In the genomic region with DNA sequence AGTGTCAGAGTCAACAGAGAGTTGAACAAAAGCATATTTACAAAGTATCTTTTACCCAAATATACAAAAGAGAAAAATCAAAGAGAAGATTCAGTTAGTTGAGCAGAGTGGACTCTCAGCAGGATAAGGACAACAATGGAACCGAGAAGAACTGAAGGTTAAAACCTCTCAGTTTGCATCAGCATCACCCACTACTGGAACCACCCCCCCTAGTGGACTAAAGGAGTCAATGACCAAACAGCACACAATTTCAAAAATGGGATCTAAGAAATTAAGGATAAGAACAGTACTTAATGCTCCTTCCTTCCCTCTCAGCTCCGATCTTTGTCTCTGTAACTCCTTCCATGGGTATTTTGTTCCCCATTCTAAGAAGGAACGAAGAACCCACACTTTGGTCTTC, we compare ENCODE assay signal across 17 mouse cellular contexts.
DNase-seq lines count a peak whose midpoint lies in the region; ATAC-seq and TF ChIP-seq lines count a peak whose summit lies in the region.
"Had no signal": no experiment of that assay in that cellular context is flagged by ENCODE, and none has a peak within 500 bp of the region (broad histone marks: within the 10 kb centered on the region; RNA-seq: fewer than 3 reads in every experiment).

No protein-coding gene starts in this region.

- no peak overlapping the region for H3K9ac ChIP-seq in heart, adult 2 months (ENCODE audit: low read depth, low read length)
- H3K9ac ChIP-seq in lung, postnatal 0 days (replicated peaks; ENCODE audit: low read depth): no peak overlapping the region
- no peak overlapping the region for H3K9ac ChIP-seq in stomach, postnatal 0 days (ENCODE audit: low read length)
- H3K9ac ChIP-seq: liver, embryonic 13.5 days; midbrain, embryonic 15.5 days; neural tube, embryonic 13.5 days had no signal

- no peak for ATAC-seq in lung, postnatal 0 days
- no peak for ATAC-seq in stomach, postnatal 0 days (ENCODE audit: low FRiP score, low TSS enrichment)
- ATAC-seq: intestine, embryonic 16.5 days; midbrain, embryonic 15.5 days had no signal

- no peak overlapping the region for H3K4me2 ChIP-seq in lung, postnatal 0 days (replicated peaks; ENCODE audit: low read depth, low read length)
- H3K4me2 ChIP-seq in stomach, postnatal 0 days (replicated peaks; ENCODE audit: low read depth): no peak overlapping the region
- H3K4me2 ChIP-seq: liver, embryonic 13.5 days; midbrain, embryonic 15.5 days; neural tube, embryonic 13.5 days had no signal

- TF ChIP-seq POLR2A in heart, adult 2 months (IDR thresholded peaks at IDR 0.05; ENCODE audit: insufficient read depth, low read depth, low read length): no peak

- intact Hi-C loops in heart, adult 2 months (cut with DNase I): no loop called here

- H3K36me3 ChIP-seq in heart, adult 2 months (ENCODE audit: control insufficient read depth, insufficient read depth, low read length): peaks cover 3% of the 10 kb centered on the region; the same call in 1 of the 2 replicates
- H3K36me3 ChIP-seq in heart, embryonic 10.5 days: no peaks in the 10 kb centered on the region; the same call in 1 of the 2 replicates
- no peaks in the 10 kb centered on the region for H3K36me3 ChIP-seq in lung, postnatal 0 days (ENCODE audit: insufficient read depth, low read length)
- no peaks in the 10 kb centered on the region for H3K36me3 ChIP-seq in stomach, postnatal 0 days (ENCODE audit: control insufficient read depth, insufficient read depth, low read length)
- H3K36me3 ChIP-seq: midbrain, embryonic 15.5 days; neural tube, embryonic 13.5 days had no signal

- H3K79me2 ChIP-seq in heart, adult 2 months (replicated peaks; ENCODE audit: control insufficient read depth, insufficient read depth, low read length): no peaks in the 10 kb centered on the region

- TF ChIP-seq CTCF in heart, adult 2 months (IDR thresholded peaks at IDR 0.05): peak; percentile 63
- peak; percentile 49 for TF ChIP-seq CTCF in lung, postnatal 0 days (IDR thresholded peaks at IDR 0.05)
- peak; percentile 51 for TF ChIP-seq CTCF in stomach, postnatal 0 days (IDR thresholded peaks at IDR 0.05; ENCODE audit: low read depth)

- no peaks in the 10 kb centered on the region for H3K4me1 ChIP-seq in heart, adult 2 months (ENCODE audit: control insufficient read depth, insufficient read depth, low read length)
- no peaks in the 10 kb centered on the region for H3K4me1 ChIP-seq in heart, embryonic 10.5 days
- no peaks in the 10 kb centered on the region for H3K4me1 ChIP-seq in lung, postnatal 0 days (ENCODE audit: insufficient read depth, low read depth, low read length)
- no peaks in the 10 kb centered on the region for H3K4me1 ChIP-seq in stomach, postnatal 0 days (replicated peaks; ENCODE audit: control insufficient read depth, insufficient read depth)
- H3K4me1 ChIP-seq: liver, embryonic 13.5 days; midbrain, embryonic 15.5 days; neural tube, embryonic 13.5 days had no signal

- no peak overlapping the region for H3K4me3 ChIP-seq in heart, adult 2 months
- no peak overlapping the region for H3K4me3 ChIP-seq in heart, embryonic 10.5 days
- H3K4me3 ChIP-seq in lung, postnatal 0 days (ENCODE audit: low read depth, low read length): no peak overlapping the region
- no peak overlapping the region for H3K4me3 ChIP-seq in stomach, postnatal 0 days (ENCODE audit: low read depth, low read length)
- H3K4me3 ChIP-seq: liver, embryonic 13.5 days; midbrain, embryonic 15.5 days; neural tube, embryonic 13.5 days had no signal

- DNase-seq in heart, adult 2 months: no peak
- no peak for DNase-seq in heart, embryonic 10.5 days (ENCODE audit: low spot score)
- DNase-seq in lung, postnatal 0 days (ENCODE audit: low spot score): no peak
- DNase-seq in lung, adult 18-20 months: no peak
- DNase-seq in R1 (ENCODE audit: low read depth, low spot score): peak; percentile 51
- DNase-seq in stomach, postnatal 0 days (ENCODE audit: low spot score): no peak
- no peak for DNase-seq in cerebellum, postnatal 36 days
- DNase-seq in spleen, postnatal 14 days (ENCODE audit: low spot score in 2 of 2): no peak
- DNase-seq: cerebellum, postnatal 25 days; heart, postnatal 4 days; kidney, postnatal 4 days; liver, embryonic 13.5 days; thymus, postnatal 4 days had no signal

- WGBS in heart, adult 2 months: 84% methylated on average over 3 of the region's 3 CpGs
- 84% methylated on average over 3 of the region's 3 CpGs for WGBS in heart, embryonic 10.5 days
- WGBS in lung, postnatal 0 days: 72% methylated on average over 3 of the region's 3 CpGs
- WGBS in stomach, postnatal 0 days: 71% methylated on average over 3 of the region's 3 CpGs

- no peaks in the 10 kb centered on the region for H3K27me3 ChIP-seq in heart, adult 2 months (ENCODE audit: control insufficient read depth, insufficient read depth, low read length)
- H3K27me3 ChIP-seq in heart, embryonic 10.5 days (ENCODE audit: insufficient read depth, poor library complexity, severe bottlenecking): no peaks in the 10 kb centered on the region
- H3K27me3 ChIP-seq in lung, postnatal 0 days (replicated peaks; ENCODE audit: insufficient read depth, low read length): no peaks in the 10 kb centered on the region
- H3K27me3 ChIP-seq in stomach, postnatal 0 days (ENCODE audit: control insufficient read depth, insufficient read depth, low read length): no peaks in the 10 kb centered on the region
- H3K27me3 ChIP-seq: liver, embryonic 13.5 days; midbrain, embryonic 15.5 days; neural tube, embryonic 13.5 days had no signal

- TF ChIP-seq EP300 in heart, adult 2 months (IDR thresholded peaks at IDR 0.05; ENCODE audit: insufficient read depth, low read depth, low read length): no peak
- no peak for TF ChIP-seq EP300 in lung, postnatal 0 days (IDR thresholded peaks at IDR 0.05)
- TF ChIP-seq EP300 in stomach, postnatal 0 days (optimal IDR thresholded peaks at IDR 0.05): no peak

- H3K9me3 ChIP-seq in heart, embryonic 10.5 days: no peaks in the 10 kb centered on the region
- H3K9me3 ChIP-seq in lung, postnatal 0 days (ENCODE audit: low read length): no peaks in the 10 kb centered on the region
- no peaks in the 10 kb centered on the region for H3K9me3 ChIP-seq in stomach, postnatal 0 days (ENCODE audit: control insufficient read depth, low read length)
- H3K9me3 ChIP-seq: liver, embryonic 13.5 days; midbrain, embryonic 15.5 days; neural tube, embryonic 13.5 days had no signal

- H3K27ac ChIP-seq in heart, adult 2 months: no peak overlapping the region
- H3K27ac ChIP-seq in heart, embryonic 10.5 days: no peak overlapping the region
- no peak overlapping the region for H3K27ac ChIP-seq in lung, postnatal 0 days (ENCODE audit: low read length)
- no peak overlapping the region for H3K27ac ChIP-seq in stomach, postnatal 0 days (replicated peaks)
- H3K27ac ChIP-seq: liver, embryonic 13.5 days; macrophage; midbrain, embryonic 15.5 days; neural tube, embryonic 13.5 days had no signal
